Mouse (Mus musculus) MEL (cell line): ENCODE data around the gene Rnf149.

ENCODE experiments used
- CTCF ChIP-seq, 3 experiments: IDR thresholded peaks in 2 of 3; conservative IDR thresholded peaks in 1 of 3; 2 replicates each; pipeline ENCODE4 v1.5.1; 2011 to 2012; ENCODE audit warnings: low read length in 3 of 3, low read depth in 2 of 3, mild to moderate bottlenecking in 2 of 3, improper control_type of control experiment in 1 of 3, inconsistent platforms in 1 of 3, mixed read lengths in 1 of 3, moderate library complexity in 1 of 3; ENCODE audit not compliant: control insufficient read depth in 1 of 3, insufficient read depth in 1 of 3, poor library complexity in 1 of 3, severe bottlenecking in 1 of 3
- ELF1 ChIP-seq: IDR thresholded peaks from 2 replicates; pipeline ENCODE4 v1.6.1; 2014; ENCODE audit warnings: low read depth, mild to moderate bottlenecking, inconsistent platforms, low read length, improper control_type of control experiment, moderate library complexity
- EP300 ChIP-seq, 2 experiments: IDR thresholded peaks; 2 replicates each; pipeline ENCODE4 v1.6.1; 2011; ENCODE audit warnings: improper control_type of control experiment in 2 of 2, low read length in 2 of 2, low read depth in 1 of 2, mild to moderate bottlenecking in 1 of 2
- POLR2A ChIP-seq, 2 experiments: IDR thresholded peaks; 2 replicates each; pipeline ENCODE4 v1.6.1; 2011 to 2012; ENCODE audit warnings: low read length in 2 of 2, mild to moderate bottlenecking in 2 of 2, control low read depth in 1 of 2, improper control_type of control experiment in 1 of 2, low read depth in 1 of 2, moderate library complexity in 1 of 2; ENCODE audit not compliant: control insufficient read depth in 1 of 2, insufficient read depth in 1 of 2, poor library complexity in 1 of 2

- no peak for TF ChIP-seq ELF1
- TF ChIP-seq POLR2A (IDR thresholded peaks at IDR 0.05; ENCODE audit: control insufficient read depth in 1 of 2, insufficient read depth in 1 of 2, low read depth in 1 of 2, low read length in 2 of 2, poor library complexity in 1 of 2): no peak
- no peak for TF ChIP-seq CTCF (IDR thresholded peaks at IDR 0.05 in 2 of 3, conservative IDR thresholded peaks at IDR 0.05 in 1 of 3; ENCODE audit: control insufficient read depth in 1 of 3, insufficient read depth in 1 of 3, low read depth in 2 of 3, low read length in 3 of 3, poor library complexity in 1 of 3, severe bottlenecking in 1 of 3)
- peak in 1 of 2 experiments; percentile 19; a peak in 1 of 4 replicates for TF ChIP-seq EP300 (IDR thresholded peaks at IDR 0.05; ENCODE audit: low read depth in 1 of 2, low read length in 2 of 2)
These were observed 1.3 kb downstream of the Rnf149 start for GRCm38 (mm10) chr1:39575778-39576375.
